Mouse (Mus musculus) midbrain, postnatal 0 days (tissue): ENCODE results near the gene D1Ertd622e. TPM values are rescaled to one million over a fixed set of nuclear protein-coding genes. Genes with fewer than 3 reads are reported as not detected.

Source experiments
- ATAC-seq: fragments of 200-750 bp; cut with Nextera tagmentation; 2 replicates; pipeline ENCODE4 v1.8.0; 2017; ENCODE audit warnings: moderate number of reproducible peaks, mild to moderate bottlenecking, moderate TSS enrichment, moderate library complexity; ENCODE audit not compliant: low FRiP score
- DNase-seq: peaks from one replicate; pipeline ENCODE4 v3.0.0-alpha.2; 2015; ENCODE audit warnings: low spot score
- H3K27ac ChIP-seq: fragments of 300-500 bp; sonication (generic); 2 replicates; pipeline ENCODE4 v1.5.1; 2014; ENCODE audit warnings: low read depth, mild to moderate bottlenecking, low read length, mixed read lengths
- H3K27me3 ChIP-seq: fragments of 300-500 bp; sonication (generic); 2 replicates; pipeline ENCODE4 v1.6.1; 2014; ENCODE audit warnings: low read length, control low read depth, mixed read lengths; ENCODE audit not compliant: insufficient read depth
- H3K36me3 ChIP-seq: fragments of 300-500 bp; sonication (generic); 2 replicates; pipeline ENCODE4 v1.6.1; 2014; ENCODE audit warnings: low read length, control low read depth, mixed read lengths; ENCODE audit not compliant: insufficient read depth
- H3K4me1 ChIP-seq: fragments of 300-500 bp; sonication (generic); 2 replicates; pipeline ENCODE4 v1.6.1; 2014; ENCODE audit warnings: mild to moderate bottlenecking, control low read depth, antibody characterized with exemption, low read length, mixed read lengths; ENCODE audit not compliant: insufficient read depth
- H3K4me2 ChIP-seq: fragments of 300-500 bp; sonication (generic); 2 replicates; pipeline ENCODE4 v1.6.1; 2014; ENCODE audit warnings: low read depth, mild to moderate bottlenecking, low read length, mixed read lengths; ENCODE audit not compliant: poor library complexity, severe bottlenecking
- H3K4me3 ChIP-seq: fragments of 300-500 bp; sonication (generic); 2 replicates; pipeline ENCODE4 v1.5.1; 2014; ENCODE audit warnings: low read depth, mild to moderate bottlenecking, low read length, moderate library complexity
- H3K9ac ChIP-seq: fragments of 300-500 bp; sonication (generic); replicated peaks from 2 replicates; pipeline ENCODE4 v1.6.1; 2014; ENCODE audit warnings: mild to moderate bottlenecking, low read length, moderate library complexity, mixed read lengths; ENCODE audit not compliant: poor library complexity, severe bottlenecking
- H3K9me3 ChIP-seq: fragments of 300-500 bp; sonication (generic); 2 replicates; pipeline ENCODE4 v1.6.1; 2016; ENCODE audit warnings: low read length, control low read depth
- CTCF ChIP-seq: IDR thresholded peaks from 2 replicates; pipeline ENCODE4 v1.5.1; 2016; ENCODE audit warnings: antibody characterized with exemption, mild to moderate bottlenecking
- WGBS: fragments of 180-500 bp; shearing (Covaris S2); extraction: QIAGEN DNeasy Blood & Tissue Kit; methylation state at CpG from one replicate; pipeline ENCODE4 v1.1.7; 2014; 5-methylcytosine and 5-hydroxymethylcytosine counted together
- polyA plus RNA-seq: library from polyadenylated mRNA; unstranded; fragments of >200 nt; fragmentation: Nextera tagmentation; extraction: Ambion mirVana; gene quantifications from 2 replicates; pipeline ENCODE4 v1.2.1, GENCODE M21; 2015
- total RNA-seq: library from RNA; depleted of rRNA; stranded (reverse); fragments of >200 nt; gene quantifications from 2 replicates; pipeline ENCODE4 v1.2.3, GENCODE M21; 2014

Gene D1Ertd622e
- total and polyA plus RNA-seq, 2 experiments from 2014 or later, result 32.9 to 57.0 TPM

GRCm38 (mm10) chr1:97650553-97651123 lies 11.2 kb downstream of the D1Ertd622e start:
- no peak overlapping the region for H3K4me3 ChIP-seq
- no peak overlapping the region for H3K4me2 ChIP-seq
- TF ChIP-seq CTCF, result no peak
- no peaks in the 10 kb centered on the region for H3K27me3 ChIP-seq
- H3K9ac ChIP-seq, result no peak overlapping the region
- no peaks in the 10 kb centered on the region for H3K36me3 ChIP-seq
- H3K4me1 ChIP-seq, result no peaks in the 10 kb centered on the region
- 77% methylated on average over 3 of the region's 3 CpGs for WGBS
- no peak for ATAC-seq
- H3K27ac ChIP-seq, result no peak overlapping the region
- no peaks in the 10 kb centered on the region for H3K9me3 ChIP-seq
- DNase-seq, result no peak

GRCm38 (mm10) chr1:97650072-97650471 lies 11.8 kb downstream of the D1Ertd622e start:
- Histone ChIP-seq H3K4me2 (no peak overlapping the region), H3K9me3 (no peaks in the 10 kb centered on the region), H3K36me3 (no peaks in the 10 kb centered on the region), H3K4me1 (no peaks in the 10 kb centered on the region), H3K4me3 (no peak overlapping the region), H3K27me3 (no peaks in the 10 kb centered on the region), H3K9ac (no peak overlapping the region), H3K27ac (no peak overlapping the region)
- 57% methylated on average over 6 of the region's 6 CpGs for WGBS
- DNase-seq (peak; percentile 49), ATAC-seq (no peak)
- no peak for TF ChIP-seq CTCF

- 83% methylated on average over 1 of the region's 1 CpGs for WGBS
- ATAC-seq, result no peak
These were observed 14.8 kb downstream of the D1Ertd622e start for GRCm38 (mm10) chr1:97647037-97647436.

GRCm38 (mm10) chr1:97634104-97634503 lies 27.8 kb downstream of the D1Ertd622e start:
- no peak for TF ChIP-seq CTCF
- ATAC-seq (no peak), DNase-seq (no peak)
- Histone ChIP-seq H3K36me3 (peaks cover 10% of the 10 kb centered on the region; the same call in 1 of the 2 replicates), H3K9ac (no peak overlapping the region), H3K4me1 (peaks cover 5% of the 10 kb centered on the region; the same call in 1 of the 2 replicates), H3K4me2 (no peak overlapping the region), H3K4me3 (no peak overlapping the region), H3K9me3 (no peaks in the 10 kb centered on the region), H3K27ac (no peak overlapping the region), H3K27me3 (no peaks in the 10 kb centered on the region)
- 91% methylated on average over 8 of the region's 8 CpGs for WGBS

More at GRCm38 (mm10) chr1:97647037-97647436, 14.8 kb downstream of the D1Ertd622e start:
- no peaks in the 10 kb centered on the region for H3K36me3 ChIP-seq
- no peaks in the 10 kb centered on the region for H3K27me3 ChIP-seq
- no peak overlapping the region for H3K27ac ChIP-seq
- no peak overlapping the region for H3K4me3 ChIP-seq
- H3K9ac ChIP-seq, result no peak overlapping the region
- no peaks in the 10 kb centered on the region for H3K9me3 ChIP-seq
- DNase-seq, result no peak
- TF ChIP-seq CTCF, result peak; percentile 55
- H3K4me2 ChIP-seq, result no peak overlapping the region
- no peaks in the 10 kb centered on the region for H3K4me1 ChIP-seq

- peaks cover 2% of the 10 kb centered on the region; the same call in 1 of the 2 replicates for H3K36me3 ChIP-seq
- DNase-seq (no peak), ATAC-seq (no peak)
- H3K4me1 ChIP-seq, result peaks cover 10% of the 10 kb centered on the region; the same call in 1 of the 2 replicates
- no peaks in the 10 kb centered on the region for H3K27me3 ChIP-seq
- no peak overlapping the region for H3K9ac ChIP-seq
- WGBS, result 94% methylated on average over 10 of the region's 11 CpGs
- H3K4me2 ChIP-seq, result no peak overlapping the region
- H3K9me3 ChIP-seq, result no peaks in the 10 kb centered on the region
- TF ChIP-seq CTCF, result no peak
- H3K27ac ChIP-seq, result no peak overlapping the region
- H3K4me3 ChIP-seq, result no peak overlapping the region
These were observed 29.2 kb downstream of the D1Ertd622e start for GRCm38 (mm10) chr1:97632545-97633256.

DNA sequence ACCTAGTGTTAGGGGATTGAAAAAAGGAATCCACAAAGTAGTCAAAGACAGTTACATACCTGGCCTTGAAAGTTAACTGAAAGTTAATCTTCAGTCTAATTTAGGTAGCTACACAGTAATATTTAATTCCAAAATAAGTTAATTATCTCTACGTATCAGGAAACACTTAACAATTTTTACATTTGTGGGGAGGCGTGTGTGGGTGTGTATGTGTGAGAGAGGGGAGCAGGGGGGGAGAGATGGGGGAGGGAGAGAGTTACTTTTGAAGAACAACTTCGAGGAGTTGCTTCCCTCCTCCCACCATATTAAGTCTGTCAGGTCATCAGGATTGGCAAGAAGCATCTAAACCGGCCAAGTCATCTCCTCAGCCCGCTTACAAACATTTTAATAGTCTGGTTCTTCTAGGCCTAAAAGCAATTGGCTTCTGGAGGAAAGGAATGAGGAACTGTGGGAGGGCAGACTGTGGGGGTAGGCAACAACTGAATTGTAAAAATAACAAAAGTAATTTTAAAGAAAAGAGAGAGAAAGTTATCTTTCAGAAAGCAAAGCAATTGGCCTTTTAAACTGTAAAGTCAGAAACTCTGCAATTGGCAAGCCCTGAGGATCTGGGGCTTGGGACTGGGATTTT lies 29.9 kb downstream of the D1Ertd622e start:
- H3K9ac ChIP-seq, result no peak overlapping the region
- no peaks in the 10 kb centered on the region for H3K9me3 ChIP-seq
- TF ChIP-seq CTCF, result no peak
- H3K36me3 ChIP-seq, result no peaks in the 10 kb centered on the region
- H3K27ac ChIP-seq, result no peak overlapping the region
- DNase-seq (no peak), ATAC-seq (no peak)
- WGBS, result 86% methylated on average over 5 of the region's 5 CpGs
- H3K4me1 ChIP-seq, result peaks cover 10% of the 10 kb centered on the region; the same call in 1 of the 2 replicates
- H3K4me3 ChIP-seq, result no peak overlapping the region
- H3K27me3 ChIP-seq, result no peaks in the 10 kb centered on the region
- no peak overlapping the region for H3K4me2 ChIP-seq
